Mouse (Mus musculus) heart, adult 2 months (tissue): Measurements from ENCODE around the gene Plekha6.

ENCODE experiments used
- CTCF ChIP-seq: fragments of 200-600 bp; IDR thresholded peaks from 2 replicates; pipeline ENCODE4 v1.8.1; 2022; ENCODE audit warnings: antibody characterized with exemption, mild to moderate bottlenecking, moderate library complexity
- POLR2A ChIP-seq: fragments of 200-500 bp; IDR thresholded peaks from 2 replicates; pipeline ENCODE4 v1.6.1; 2011; ENCODE audit warnings: mild to moderate bottlenecking, low read depth, low read length, control low read depth; ENCODE audit not compliant: insufficient read depth

DNA sequence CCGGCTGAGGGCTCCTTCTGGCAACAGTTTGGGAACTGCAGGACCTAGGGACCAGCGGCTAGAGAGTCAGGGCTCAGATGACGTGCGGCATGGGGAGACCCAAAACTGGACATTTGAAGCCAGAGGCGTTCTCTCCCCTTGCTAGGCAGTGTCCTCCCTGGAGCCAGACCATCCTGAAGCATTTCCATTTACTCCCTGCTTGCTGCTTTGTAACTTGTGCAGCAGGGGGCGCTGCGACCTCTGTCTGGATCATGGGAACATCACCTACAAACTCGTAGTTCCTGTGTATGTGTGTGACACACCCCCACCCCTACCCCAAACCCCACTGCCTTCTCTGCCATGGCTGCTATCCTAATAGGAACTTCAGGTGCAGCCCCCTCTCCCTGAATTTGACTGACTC is 150.4 kb downstream of the Plekha6 start:
- no peak for TF ChIP-seq POLR2A
- TF ChIP-seq CTCF = peak; percentile 87
